Mouse (Mus musculus): ENCODE results near the gene Ces1g. TPM values are rescaled to one million over a fixed set of nuclear protein-coding genes. Genes with fewer than 3 reads are reported as not detected.

Ces1g gene
- not detected for total RNA-seq (2021)

- intact Hi-C loops (cut with DNase I) = no loop called here
- DNase-seq (ENCODE audit: low spot score) = no peak
Observed at GRCm38 (mm10) chr8:93337207-93337606, at the start of gene Ces1g. Gene Ces1g (minus strand): TSS chr8:93337308.

DNA sequence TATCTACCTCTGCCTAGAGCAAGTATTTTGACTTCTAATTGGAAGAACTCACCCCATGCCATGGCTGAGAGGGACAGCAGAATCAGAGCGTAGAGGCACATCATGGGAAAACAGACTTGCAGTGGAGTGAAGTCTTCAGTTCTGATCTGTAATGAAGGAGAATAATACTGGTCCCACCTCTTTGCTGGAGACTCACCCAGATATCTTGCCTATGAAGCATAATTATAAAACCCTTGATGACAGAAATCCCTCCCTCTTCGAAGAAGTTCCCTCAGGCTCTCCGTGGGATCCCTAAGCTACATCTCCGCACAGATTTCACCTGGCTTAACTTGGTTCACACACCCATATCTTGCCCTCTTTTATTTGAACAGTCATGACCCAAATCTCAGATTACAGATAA lies 42.5 kb upstream of the Ces1g start, which contains the start of gene Ces1h:
Gene Ces1h (minus strand): TSS at position 101 of the 400 bp plus-strand sequence.
- intact Hi-C loops (cut with DNase I) = no loop called here

DNA sequence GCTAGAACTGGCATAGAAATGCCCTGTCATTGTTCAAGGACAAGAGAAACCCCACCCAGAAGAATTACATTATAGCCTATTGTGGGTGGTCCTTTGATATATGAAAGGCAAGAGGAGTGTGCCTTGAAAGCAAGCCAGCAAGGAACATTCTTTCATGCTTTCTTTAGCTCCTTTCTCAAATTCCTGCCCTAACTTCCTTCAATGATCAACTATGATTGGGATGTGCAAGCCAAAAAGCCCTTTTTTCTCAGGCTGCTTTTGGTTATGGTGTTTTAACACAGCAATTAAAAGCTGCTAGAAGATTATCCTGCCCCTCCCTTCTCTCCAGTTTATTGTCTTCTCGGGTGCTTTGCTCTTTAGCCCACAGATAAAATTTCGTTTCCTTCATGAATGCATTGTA lies 32.4 kb upstream of the Ces1g start:
- no peak for DNase-seq (ENCODE audit: low spot score)
- intact Hi-C loops (cut with DNase I) = no loop called here

More for the DNA sequence above, 42.5 kb upstream of the Ces1g start, which contains the start of gene Ces1h:
- DNase-seq (ENCODE audit: low spot score) = no peak

- intact Hi-C loops (cut with DNase I) = no loop called here
- DNase-seq (ENCODE audit: low spot score) = no peak
Observed at GRCm38 (mm10) chr8:93360113-93360512, 23.0 kb upstream of the Ces1g start.

DNA sequence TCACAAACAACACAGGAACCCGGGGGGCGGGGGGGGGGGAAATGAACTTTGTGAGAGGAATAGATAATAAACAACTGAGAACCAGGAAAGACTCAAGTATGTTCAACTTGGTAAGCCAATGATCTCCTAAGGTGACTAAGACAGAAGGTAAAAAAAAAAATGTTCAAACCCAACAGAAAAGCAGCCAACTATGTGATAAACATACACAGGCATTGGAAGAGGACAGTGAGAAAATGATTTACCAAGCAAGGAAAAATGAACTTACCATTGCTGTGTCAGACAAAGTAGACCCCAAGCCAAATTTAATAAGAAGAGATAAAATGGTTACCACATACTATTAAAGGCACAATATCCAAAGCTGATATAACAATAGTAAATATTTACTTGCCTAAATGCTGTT lies 2.4 kb upstream of the Ces1g start:
- intact Hi-C loops (cut with DNase I) = no loop called here
- no peak for DNase-seq (ENCODE audit: low spot score)

- intact Hi-C loops (cut with DNase I) = no loop called here
- DNase-seq (ENCODE audit: low spot score) = no peak
Observed at GRCm38 (mm10) chr8:93332703-93333102, 4.4 kb downstream of the Ces1g start.

DNA sequence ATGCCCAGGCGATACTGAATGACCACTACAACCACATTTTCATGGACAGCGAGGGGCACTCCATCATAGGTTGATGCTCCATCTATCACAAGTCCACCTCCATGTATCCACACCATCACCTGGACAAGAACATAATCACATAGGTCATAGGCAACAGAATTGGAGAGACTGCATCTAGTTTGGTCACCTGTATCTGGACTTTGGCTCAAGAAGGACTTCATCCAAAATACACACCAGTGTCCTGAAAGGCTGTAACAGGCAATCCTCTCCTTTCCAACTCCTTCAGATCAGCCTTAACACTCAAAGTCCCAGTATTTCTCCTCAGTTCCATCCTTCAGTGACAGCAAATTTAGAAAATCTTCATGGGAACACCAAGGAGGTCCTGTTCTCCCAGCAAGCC lies 6.0 kb downstream of the Ces1g start:
- no peak for DNase-seq (ENCODE audit: low spot score)
- intact Hi-C loops (cut with DNase I) = no loop called here

- intact Hi-C loops (cut with DNase I) = no loop called here
- no peak for DNase-seq (ENCODE audit: low spot score)
Observed at GRCm38 (mm10) chr8:93325123-93325522, 12.0 kb downstream of the Ces1g start.

DNA sequence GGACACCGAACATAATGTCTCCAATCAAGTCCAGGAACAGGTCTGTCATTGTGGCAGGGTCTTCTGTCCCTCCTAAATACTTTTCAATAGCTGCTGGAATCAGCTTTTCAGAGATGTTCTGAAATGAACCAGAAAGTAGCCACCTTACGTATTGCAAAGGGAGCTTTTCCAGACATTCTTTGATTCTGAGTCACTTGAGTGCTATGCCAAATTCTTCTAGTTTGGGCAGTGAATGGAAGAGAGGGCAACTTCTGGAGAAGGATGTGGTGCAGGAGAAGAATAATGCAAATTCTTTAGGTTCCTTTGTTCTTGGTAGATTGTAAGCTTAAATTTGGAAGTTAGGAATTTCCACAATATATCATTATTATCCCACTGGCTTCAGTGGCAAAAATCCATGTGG lies 20.1 kb downstream of the Ces1g start:
- DNase-seq (ENCODE audit: low spot score) = no peak
- intact Hi-C loops (cut with DNase I) = no loop called here

DNA sequence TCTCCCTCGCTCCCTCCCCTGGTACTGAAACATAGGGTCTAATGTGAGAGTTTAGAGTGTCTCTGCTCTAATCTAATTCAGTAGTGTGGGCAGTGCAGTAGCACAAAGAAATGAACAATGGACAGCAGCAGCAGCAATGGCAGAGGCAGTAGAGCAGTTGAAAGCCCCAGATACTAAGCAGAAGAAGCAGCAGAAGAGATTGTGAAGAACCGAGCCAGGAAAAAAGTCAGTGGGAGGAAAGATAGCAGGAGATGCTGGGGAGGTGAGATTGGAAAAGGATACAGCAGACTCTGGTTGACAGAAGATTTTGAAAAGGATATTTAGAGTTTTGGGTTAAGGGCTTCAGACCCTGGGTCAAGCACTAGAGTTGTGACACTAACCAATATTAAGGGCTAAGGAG lies 21.6 kb downstream of the Ces1g start:
- DNase-seq (ENCODE audit: low spot score) = no peak
- intact Hi-C loops (cut with DNase I) = no loop called here

DNA sequence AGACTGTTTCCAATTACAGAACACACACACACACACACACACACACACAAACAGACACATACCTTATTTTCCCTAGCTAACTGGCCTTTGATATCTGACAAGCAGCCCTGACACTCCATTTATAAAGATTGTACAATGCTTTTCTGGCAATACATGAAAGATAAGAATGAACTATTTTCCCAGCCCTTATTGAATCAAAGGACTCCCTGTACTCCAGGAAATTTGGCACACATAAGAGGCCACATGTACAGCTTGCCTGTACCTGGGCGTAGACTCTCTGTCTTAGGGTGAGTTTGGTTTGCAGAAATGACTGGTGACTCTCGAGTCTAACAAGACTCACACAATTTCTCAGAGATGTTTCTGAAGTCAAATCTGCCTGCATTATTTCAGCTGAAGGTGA lies 53.2 kb downstream of the Ces1g start:
- intact Hi-C loops (cut with DNase I) = no loop called here
- DNase-seq (ENCODE audit: low spot score) = no peak

- intact Hi-C loops (cut with DNase I) = no loop called here
- no peak for DNase-seq (ENCODE audit: low spot score)
Observed at GRCm38 (mm10) chr8:93282349-93282748, 54.8 kb downstream of the Ces1g start.

GRCm38 (mm10) chr8:93279556-93279955 lies 57.6 kb downstream of the Ces1g start, which contains the start of gene Ces1f:
Gene Ces1f (minus strand): TSS chr8:93279747.
- no peak for DNase-seq (ENCODE audit: low spot score)
- intact Hi-C loops (cut with DNase I) = no loop called here

DNA sequence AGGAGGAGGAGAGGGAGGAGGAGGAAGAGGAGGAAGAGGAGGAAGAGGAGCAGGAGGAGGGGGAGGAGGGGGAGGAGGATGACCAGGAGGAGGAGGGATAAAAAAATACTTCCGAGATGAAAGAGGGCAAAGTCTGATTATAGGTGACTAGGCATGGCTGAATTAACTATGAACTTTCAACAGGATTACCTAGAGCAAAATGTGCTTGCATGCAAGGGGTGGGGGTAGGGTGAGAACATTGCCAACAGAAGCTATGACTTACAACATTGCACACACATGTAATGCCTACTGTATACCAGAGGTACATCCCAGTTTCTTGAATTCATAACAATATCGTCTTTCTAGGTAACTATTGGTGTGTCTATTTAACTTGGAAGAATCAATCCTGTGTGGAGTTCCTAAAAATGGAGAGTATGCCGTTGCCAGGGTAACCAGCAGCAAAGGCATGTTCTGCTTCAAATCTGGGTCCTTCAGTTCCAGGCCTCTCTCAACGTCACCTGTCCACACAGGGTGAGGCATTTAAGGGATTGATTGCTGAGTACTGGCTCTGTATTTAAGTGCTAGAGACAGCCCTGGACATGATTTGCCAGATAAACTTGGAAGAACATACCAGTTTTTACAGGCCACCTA lies 58.8 kb downstream of the Ces1g start:
- intact Hi-C loops (cut with DNase I) = no loop called here
- DNase-seq (ENCODE audit: low spot score) = no peak

DNA sequence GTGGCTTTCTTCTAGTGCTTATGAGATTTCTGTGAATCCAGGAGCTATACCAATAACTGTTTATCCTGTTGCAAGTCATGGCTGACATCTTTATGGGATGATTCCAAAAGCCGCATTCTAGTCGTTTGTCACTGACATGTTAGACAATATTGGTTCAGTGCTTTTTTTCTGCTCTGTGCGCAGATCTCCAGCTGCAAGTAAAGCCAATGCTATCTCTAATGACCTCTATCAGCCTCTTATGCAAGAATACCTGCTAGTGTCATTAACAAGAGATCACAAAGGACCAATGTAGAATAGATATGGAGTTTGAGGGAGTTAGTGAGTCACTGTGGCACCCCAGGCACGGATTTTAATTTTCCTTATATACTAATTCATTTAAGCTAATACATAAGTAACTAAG lies 62.5 kb downstream of the Ces1g start:
- no peak for DNase-seq (ENCODE audit: low spot score)

DNA sequence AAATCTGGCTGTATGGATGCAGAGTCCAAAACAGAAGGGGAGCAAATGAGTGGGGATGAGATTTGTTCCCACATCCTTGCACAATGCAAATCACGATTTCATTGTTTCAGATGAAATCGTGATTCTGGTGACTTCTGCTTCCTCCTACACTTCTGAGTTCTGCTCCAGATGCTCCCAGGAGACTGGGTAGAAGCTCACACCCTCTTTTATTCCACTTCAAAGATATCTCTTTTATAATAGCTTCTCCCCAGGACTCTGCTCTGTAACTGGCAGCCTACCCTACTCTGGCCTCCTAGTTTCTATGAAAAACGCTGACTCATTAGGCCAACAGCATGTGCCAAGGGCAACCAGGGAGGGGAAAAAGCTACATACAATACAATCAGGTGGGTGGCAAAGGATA lies 63.8 kb downstream of the Ces1g start:
- DNase-seq (ENCODE audit: low spot score) = no peak
- intact Hi-C loops (cut with DNase I) = no loop called here

More for the DNA sequence above, 62.5 kb downstream of the Ces1g start:
- intact Hi-C loops (cut with DNase I) = no loop called here

- intact Hi-C loops (cut with DNase I) = no loop called here
- no peak for DNase-seq (ENCODE audit: low spot score)
Observed at GRCm38 (mm10) chr8:93272686-93273085, 64.4 kb downstream of the Ces1g start.

DNA sequence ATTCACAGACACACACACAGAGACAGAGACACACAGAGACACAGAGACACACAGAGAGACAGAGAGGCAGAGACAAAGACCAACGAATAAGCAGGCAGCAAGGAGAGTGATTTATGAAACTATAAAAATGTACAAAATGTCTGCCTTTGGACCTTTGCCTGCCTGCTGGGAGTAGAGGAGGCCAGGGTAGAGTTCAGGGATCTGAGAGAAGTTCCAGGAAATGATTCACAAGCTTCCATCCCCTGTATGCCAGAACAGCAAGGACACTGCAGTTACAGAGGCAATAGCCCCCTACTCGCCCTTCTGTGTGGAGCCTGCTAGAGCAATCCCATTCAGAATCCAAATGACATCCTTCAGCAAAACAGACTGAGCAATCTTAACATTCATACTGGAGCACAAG lies 75.7 kb downstream of the Ces1g start:
- intact Hi-C loops (cut with DNase I) = no loop called here
- no peak for DNase-seq (ENCODE audit: low spot score)

DNA sequence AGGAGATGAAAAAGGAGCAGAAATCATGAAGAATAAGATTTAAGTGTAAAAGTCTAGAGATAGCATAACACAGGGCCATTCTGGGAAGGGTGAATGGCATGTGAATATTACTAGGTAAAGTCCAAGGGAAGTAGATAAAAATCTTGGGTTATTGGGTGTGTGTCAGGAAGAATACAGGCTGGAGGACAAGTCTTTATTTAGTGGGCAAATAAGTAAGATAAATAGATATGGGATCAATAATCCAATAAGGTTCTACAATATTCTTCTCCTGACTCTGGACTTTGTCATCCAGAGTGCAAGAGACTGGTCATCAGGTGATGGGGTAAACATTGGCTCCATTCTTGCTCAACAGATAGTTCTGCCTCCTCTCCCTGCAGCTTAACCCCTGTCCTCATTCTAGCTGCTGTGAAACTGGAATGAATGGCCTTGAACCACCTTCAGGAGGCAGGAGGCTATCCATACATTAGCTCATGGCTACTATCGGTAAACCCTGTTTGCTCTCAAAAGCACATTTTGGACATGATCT lies 84.6 kb downstream of the Ces1g start:
- intact Hi-C loops (cut with DNase I) = no loop called here

More for the DNA sequence above, 84.6 kb downstream of the Ces1g start:
- DNase-seq (ENCODE audit: low spot score) = no peak

All from heart, postnatal 25 days (tissue).